ENCODE assay signal across 8 mouse cellular contexts in genomic region chr15:89314511-89315189, GRCm38 (mm10). TPM values are rescaled to one million over a fixed set of nuclear protein-coding genes. Genes with fewer than 3 reads are reported as not detected.
DNase-seq lines count a peak whose midpoint lies in the region; ATAC-seq lines count a peak whose summit lies in the region.
"Had no signal": no experiment of that assay in that cellular context is flagged by ENCODE, and none has a peak within 500 bp of the region (broad histone marks: within the 10 kb centered on the region; RNA-seq: fewer than 3 reads in every experiment).

No protein-coding gene starts in this region.

- peak; percentile 57 for DNase-seq in thymus, postnatal 14 days
- DNase-seq in thymus, postnatal 0 days (ENCODE audit: low spot score), result no peak
- DNase-seq in cerebellum, adult 11-12 months, result peak; percentile 78
- DNase-seq in forebrain, embryonic 14.5 days (ENCODE audit: low spot score), result peak; percentile 30
- DNase-seq in kidney, adult 9 months, result peak; percentile 37
- DNase-seq in lung, postnatal 4 days, result peak; percentile 52 to 61
- peak; percentile 70 for DNase-seq in testis, postnatal 10 days (ENCODE audit: low spot score)

- peak overlapping the region; percentile 95 for H3K4me3 ChIP-seq in forebrain, embryonic 14.5 days (ENCODE audit: low read depth, low read length)

- H3K9ac ChIP-seq in forebrain, embryonic 14.5 days (ENCODE audit: low read length), result peak overlapping the region; percentile 84

- WGBS in forebrain, embryonic 14.5 days, result under 1% methylated on average over 51 of the region's 58 CpGs

- no peaks in the 10 kb centered on the region for H3K36me3 ChIP-seq in forebrain, embryonic 14.5 days (ENCODE audit: control insufficient read depth, insufficient read depth, low read length)

- peaks cover 20% of the 10 kb centered on the region for H3K4me1 ChIP-seq in forebrain, embryonic 14.5 days (ENCODE audit: control insufficient read depth, insufficient read depth, low read length)

- H3K27me3 ChIP-seq in forebrain, embryonic 14.5 days (replicated peaks; ENCODE audit: control insufficient read depth, insufficient read depth, low read length), result no peaks in the 10 kb centered on the region

- no peaks in the 10 kb centered on the region for H3K9me3 ChIP-seq in forebrain, embryonic 14.5 days (replicated peaks; ENCODE audit: control insufficient read depth, low read length)

- H3K27ac ChIP-seq in forebrain, embryonic 14.5 days (ENCODE audit: low read depth, low read length), result peak overlapping the region; percentile 48; the same call in 1 of the 2 replicates

- peak; percentile 21 for ATAC-seq in forebrain, embryonic 14.5 days

- peak overlapping the region; percentile 72 for H3K4me2 ChIP-seq in forebrain, embryonic 14.5 days (ENCODE audit: low read length)

RNA-seq across cellular contexts. Expression of gene Sbf1, which starts 0.5 kb away (rescaled TPM):
- 50.2 and 68.3 TPM in 2 replicates for polyA plus RNA-seq in thymus, postnatal 0 days (2015; fragmentation: Nextera tagmentation; extraction: Ambion mirVana)
- polyA plus RNA-seq in forebrain, embryonic 14.5 days (2014; fragmentation: Nextera tagmentation; extraction: Ambion mirVana), result 61.8 and 82.8 TPM in 2 replicates

RNA-seq across cellular contexts. Expression of gene Adm2, which starts 7.9 kb away (rescaled TPM):
- 0.57 and 0.75 TPM in 2 replicates for polyA plus RNA-seq in thymus, postnatal 0 days (2015; fragmentation: Nextera tagmentation; extraction: Ambion mirVana)
- not detected in 2 replicates for polyA plus RNA-seq in forebrain, embryonic 14.5 days (2014; fragmentation: Nextera tagmentation; extraction: Ambion mirVana)

RNA-seq across cellular contexts. Expression of gene Miox, which starts 19.5 kb away (rescaled TPM):
- not detected in 2 replicates for polyA plus RNA-seq in thymus, postnatal 0 days (2015; fragmentation: Nextera tagmentation; extraction: Ambion mirVana)
- not detected in 2 replicates for polyA plus RNA-seq in forebrain, embryonic 14.5 days (2014; fragmentation: Nextera tagmentation; extraction: Ambion mirVana)
- polyA plus RNA-seq: gonadal fat pad, adult 2 months had no signal

RNA-seq across cellular contexts. Expression of gene Lmf2, which starts 40.8 kb away (rescaled TPM):
- 40.5 and 42.9 TPM in 2 replicates for polyA plus RNA-seq in thymus, postnatal 0 days (2015; fragmentation: Nextera tagmentation; extraction: Ambion mirVana)
- polyA plus RNA-seq in forebrain, embryonic 14.5 days (2014; fragmentation: Nextera tagmentation; extraction: Ambion mirVana), result 19.9 and 22.1 TPM in 2 replicates

RNA-seq across cellular contexts. Expression of gene Ncaph2, which starts 40.9 kb away (rescaled TPM):
- 175 and 195 TPM in 2 replicates for polyA plus RNA-seq in thymus, postnatal 0 days (2015; fragmentation: Nextera tagmentation; extraction: Ambion mirVana)
- 132 and 141 TPM in 2 replicates for polyA plus RNA-seq in forebrain, embryonic 14.5 days (2014; fragmentation: Nextera tagmentation; extraction: Ambion mirVana)
